Mouse (Mus musculus): ENCODE measurements around the gene Atxn2. TPM values are rescaled to one million over a fixed set of nuclear protein-coding genes. Genes with fewer than 3 reads are reported as not detected.

The Atxn2 gene
- polyA plus RNA-seq, 1 experiment from 2014 or later, result 100 TPM

- Histone ChIP-seq H3K4me3 (replicated peaks) (peak overlapping the region; percentile 97), H3K9ac (replicated peaks) (peak overlapping the region; percentile 85), H3K27ac (replicated peaks) (no peak overlapping the region), H3K4me1 (peaks cover 34% of the 10 kb centered on the region), H3K4me2 (peak overlapping the region; percentile 70), H3K36me3 (peaks cover 23% of the 10 kb centered on the region), H3K27me3 (replicated peaks) (peaks cover 6% of the 10 kb centered on the region; the same call in 1 of the 2 replicates), H3K9me3 (replicated peaks) (no peaks in the 10 kb centered on the region)
- ATAC-seq (ENCODE audit: low FRiP score), result no peak
- 42% methylated on average over 20 of the region's 20 CpGs for WGBS
These were observed 138.6 kb downstream of the Atxn2 start for GRCm38 (mm10) chr5:121849478-121850349.

- Histone ChIP-seq H3K4me1 (peaks cover 26% of the 10 kb centered on the region), H3K27me3 (replicated peaks) (no peaks in the 10 kb centered on the region), H3K27ac (replicated peaks) (no peak overlapping the region), H3K9me3 (replicated peaks) (no peaks in the 10 kb centered on the region), H3K36me3 (peaks cover 26% of the 10 kb centered on the region), H3K4me3 (replicated peaks) (no peak overlapping the region), H3K4me2 (no peak overlapping the region), H3K9ac (replicated peaks) (no peak overlapping the region)
- 78% methylated on average over 9 of the region's 9 CpGs for WGBS
- no peak for ATAC-seq (ENCODE audit: low FRiP score)
These were observed 142.4 kb downstream of the Atxn2 start for GRCm38 (mm10) chr5:121853368-121854051.

GRCm38 (mm10) chr5:121854768-121855167 is 143.6 kb downstream of the Atxn2 start:
- WGBS, result 68% methylated on average over 10 of the region's 10 CpGs
- no peak overlapping the region for H3K27ac ChIP-seq (replicated peaks)
- peaks cover 29% of the 10 kb centered on the region for H3K36me3 ChIP-seq

GRCm38 (mm10) chr5:121856740-121857139 is 145.6 kb downstream of the Atxn2 start:
- Histone ChIP-seq H3K36me3 (peaks cover 41% of the 10 kb centered on the region), H3K9ac (replicated peaks) (no peak overlapping the region), H3K27me3 (replicated peaks) (no peaks in the 10 kb centered on the region), H3K4me2 (no peak overlapping the region), H3K9me3 (replicated peaks) (no peaks in the 10 kb centered on the region), H3K4me3 (replicated peaks) (no peak overlapping the region), H3K4me1 (peaks cover 5% of the 10 kb centered on the region; the same call in 1 of the 2 replicates), H3K27ac (replicated peaks) (no peak overlapping the region)
- 88% methylated on average over 11 of the region's 11 CpGs for WGBS
- no peak for ATAC-seq (ENCODE audit: low FRiP score)

More at GRCm38 (mm10) chr5:121854768-121855167, 143.6 kb downstream of the Atxn2 start:
- no peak overlapping the region for H3K4me3 ChIP-seq (replicated peaks)
- H3K4me1 ChIP-seq, result peaks cover 20% of the 10 kb centered on the region
- H3K4me2 ChIP-seq, result no peak overlapping the region
- no peak overlapping the region for H3K9ac ChIP-seq (replicated peaks)
- ATAC-seq (ENCODE audit: low FRiP score), result no peak
- H3K27me3 ChIP-seq (replicated peaks), result no peaks in the 10 kb centered on the region
- no peaks in the 10 kb centered on the region for H3K9me3 ChIP-seq (replicated peaks)

- no peak overlapping the region for H3K9ac ChIP-seq (replicated peaks)
- H3K36me3 ChIP-seq, result peaks cover 26% of the 10 kb centered on the region
- no peak for ATAC-seq (ENCODE audit: low FRiP score)
- peaks cover 5% of the 10 kb centered on the region; the same call in 1 of the 2 replicates for H3K4me1 ChIP-seq
- no peaks in the 10 kb centered on the region for H3K9me3 ChIP-seq (replicated peaks)
- H3K4me3 ChIP-seq (replicated peaks), result no peak overlapping the region
- no peak overlapping the region for H3K27ac ChIP-seq (replicated peaks)
- no peak overlapping the region for H3K4me2 ChIP-seq
- H3K27me3 ChIP-seq (replicated peaks), result no peaks in the 10 kb centered on the region
- WGBS, result 90% methylated on average over 12 of the region's 12 CpGs
These were observed 147.3 kb downstream of the Atxn2 start for GRCm38 (mm10) chr5:121858427-121858826.

- H3K27ac ChIP-seq (replicated peaks), result no peak overlapping the region
- H3K4me1 ChIP-seq, result no peaks in the 10 kb centered on the region
- H3K27me3 ChIP-seq (replicated peaks), result no peaks in the 10 kb centered on the region
- H3K9ac ChIP-seq (replicated peaks), result no peak overlapping the region
- WGBS, result 51% methylated on average over 5 of the region's 5 CpGs
- no peak overlapping the region for H3K4me2 ChIP-seq
- no peak overlapping the region for H3K4me3 ChIP-seq (replicated peaks)
- H3K36me3 ChIP-seq, result peaks cover 18% of the 10 kb centered on the region
- no peaks in the 10 kb centered on the region for H3K9me3 ChIP-seq (replicated peaks)
- no peak for ATAC-seq (ENCODE audit: low FRiP score)
These were observed 150.8 kb downstream of the Atxn2 start for GRCm38 (mm10) chr5:121861964-121862363.

GRCm38 (mm10) chr5:121864330-121864729 is 153.2 kb downstream of the Atxn2 start:
- Histone ChIP-seq H3K27me3 (replicated peaks) (no peaks in the 10 kb centered on the region), H3K4me3 (replicated peaks) (no peak overlapping the region), H3K4me2 (peak overlapping the region; percentile 26; the same call in 1 of the 2 replicates), H3K36me3 (peaks cover 19% of the 10 kb centered on the region), H3K4me1 (no peaks in the 10 kb centered on the region), H3K27ac (replicated peaks) (no peak overlapping the region), H3K9ac (replicated peaks) (no peak overlapping the region), H3K9me3 (replicated peaks) (no peaks in the 10 kb centered on the region)
- no peak for ATAC-seq (ENCODE audit: low FRiP score)
- WGBS, result 13% methylated on average over 4 of the region's 11 CpGs

Small RNAs within 50 kb of the gene (microRNA-seq; reads per million reads assigned to microRNA genes)
- gene Mir7031, result not detected

Other genes starting within 250 kb of the Atxn2 start
- 0.06 TPM in 1 of 2 replicates, not detected in the other for gene Adam1b, start 207.9 kb upstream of the Atxn2 start, polyA plus RNA-seq (2015; fragmentation: Nextera tagmentation; extraction: Ambion mirVana)
- gene Adam1a, start 165.9 kb upstream of the Atxn2 start, polyA plus RNA-seq (2015; fragmentation: Nextera tagmentation; extraction: Ambion mirVana), result 3.7 and 4.6 TPM in 2 replicates
- not detected in 2 replicates for gene Gm42878, start 165.9 kb upstream of the Atxn2 start, polyA plus RNA-seq (2015; fragmentation: Nextera tagmentation; extraction: Ambion mirVana)
- 65.4 and 65.5 TPM in 2 replicates for gene Mapkapk5, start 165.4 kb upstream of the Atxn2 start, polyA plus RNA-seq (2015; fragmentation: Nextera tagmentation; extraction: Ambion mirVana)
- 131 and 148 TPM in 2 replicates for gene Aldh2, start 117.5 kb upstream of the Atxn2 start, polyA plus RNA-seq (2015; fragmentation: Nextera tagmentation; extraction: Ambion mirVana)
- gene Acad12, start 92.4 kb upstream of the Atxn2 start, polyA plus RNA-seq (2015; fragmentation: Nextera tagmentation; extraction: Ambion mirVana), result 1.7 and 1.8 TPM in 2 replicates
- 0.91 and 1.8 TPM in 2 replicates for gene Acad10, start 50.8 kb upstream of the Atxn2 start, polyA plus RNA-seq (2015; fragmentation: Nextera tagmentation; extraction: Ambion mirVana)
- 38.9 and 42.1 TPM in 2 replicates for gene Brap, start 50.8 kb upstream of the Atxn2 start, polyA plus RNA-seq (2015; fragmentation: Nextera tagmentation; extraction: Ambion mirVana)
- gene Sh2b3, start 126.3 kb downstream of the Atxn2 start, polyA plus RNA-seq (2015; fragmentation: Nextera tagmentation; extraction: Ambion mirVana), result 7.5 and 9.4 TPM in 2 replicates
- gene Pheta1, start 137.6 kb downstream of the Atxn2 start, polyA plus RNA-seq (2015; fragmentation: Nextera tagmentation; extraction: Ambion mirVana), result 33.0 and 34.7 TPM in 2 replicates